Mouse (Mus musculus) lung, adult 2 months (tissue): Measurements from ENCODE around the gene Rimkla.

Source experiments
- CTCF ChIP-seq: fragments of 200-500 bp; IDR thresholded peaks from 2 replicates; pipeline ENCODE4 v1.5.1; 2011; ENCODE audit warnings: mild to moderate bottlenecking, low read length, control low read depth; ENCODE audit not compliant: insufficient read depth
- POLR2A ChIP-seq: fragments of 200-500 bp; IDR thresholded peaks from 2 replicates; pipeline ENCODE4 v1.6.1; 2011; ENCODE audit warnings: low read depth, mild to moderate bottlenecking, control low read depth, low read length, borderline replicate concordance; ENCODE audit errors: extremely low read depth

- no peak for TF ChIP-seq POLR2A
- no peak for TF ChIP-seq CTCF
Measured at GRCm38 (mm10) chr4:119463756-119464419, 28.5 kb downstream of the Rimkla start.
